Mouse (Mus musculus) embryonic stem cell, embryonic (primary cell): ENCODE results near the gene Cblb.

Experiments
- CTCF ChIA-PET, 4 experiments: fragments of 300-600 bp in 2 of 4; fragments of 350-600 bp in 2 of 4; sonication (Branson Sonifier 250); formaldehyde crosslinking; loops; one replicate each; lab custom pipeline; 2022; ENCODE audit warnings: inconsistent platforms in 2 of 4; lab: Charles Lee
- POLR2A ChIA-PET, 4 experiments: fragments of 300-600 bp in 2 of 4; fragments of 350-600 bp in 2 of 4; sonication (Branson Sonifier 250); formaldehyde crosslinking; loops; one replicate each; lab custom pipeline; 2022; ENCODE audit warnings: antibody characterized with exemption in 4 of 4, inconsistent platforms in 1 of 4; lab: Charles Lee

Cblb gene

DNA sequence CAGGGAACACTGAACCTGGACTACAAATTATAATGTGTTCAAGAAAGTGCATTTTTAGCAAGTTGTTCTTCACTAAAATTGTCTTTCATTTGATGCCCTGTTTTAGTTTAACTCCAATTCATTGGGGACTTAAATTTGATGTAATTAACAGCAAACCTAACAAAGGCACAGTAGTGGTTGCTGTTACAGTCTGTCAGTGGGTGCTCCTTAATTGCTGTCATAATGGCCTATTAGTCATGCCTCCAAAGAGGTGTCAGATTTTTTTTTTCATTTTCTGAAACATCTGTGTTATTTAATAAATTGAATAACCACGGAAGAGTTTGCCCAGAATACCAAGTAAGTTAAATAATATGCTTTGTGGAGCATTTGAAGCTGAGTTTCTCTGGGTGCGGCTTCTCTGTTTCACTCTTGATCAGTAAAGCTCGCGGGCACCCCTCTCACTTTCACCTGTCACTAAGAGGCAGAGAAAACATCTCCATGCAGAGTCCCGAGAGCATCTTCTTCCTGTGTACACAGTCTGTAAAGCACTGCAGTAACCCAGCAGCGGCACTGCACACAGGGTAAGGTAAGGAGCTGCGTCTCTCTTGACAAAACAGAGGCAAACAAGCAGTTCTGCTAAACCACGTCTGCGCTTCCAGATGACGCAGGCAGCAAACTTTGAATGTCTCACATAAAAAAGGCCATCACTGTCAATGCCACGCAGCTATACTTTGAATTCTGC is 116.1 kb downstream of the Cblb start:
- ChIA-PET POLR2A (interaction anchor here in 1 of 4 experiments (0.6 kb wide), 1 partner anchor 27 kb away, joined by 3 read pairs; no protein-coding TSS in a partner anchor), CTCF (no interaction called here)

DNA sequence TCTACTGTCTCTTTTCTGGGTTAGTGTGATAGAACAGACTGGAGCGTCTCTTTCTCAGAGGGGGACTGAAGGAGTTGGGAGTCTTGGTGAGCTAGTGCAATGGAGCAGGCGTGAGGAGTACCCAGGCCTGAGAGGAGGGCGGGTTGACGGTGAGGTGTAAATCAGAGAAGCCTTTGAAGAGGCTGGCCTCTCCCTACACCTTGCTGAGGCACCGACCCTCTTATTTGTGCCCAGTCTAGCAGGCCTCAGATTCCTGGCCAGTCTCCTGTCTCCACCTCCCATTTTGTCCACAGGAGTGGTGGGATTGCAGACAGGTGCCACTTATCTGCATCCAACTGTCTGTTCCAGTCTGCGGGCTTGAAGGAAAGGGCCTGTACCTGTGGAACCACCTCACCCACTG is 117.0 kb downstream of the Cblb start:
- ChIA-PET CTCF (no interaction called here), POLR2A (no interaction called here)

DNA sequence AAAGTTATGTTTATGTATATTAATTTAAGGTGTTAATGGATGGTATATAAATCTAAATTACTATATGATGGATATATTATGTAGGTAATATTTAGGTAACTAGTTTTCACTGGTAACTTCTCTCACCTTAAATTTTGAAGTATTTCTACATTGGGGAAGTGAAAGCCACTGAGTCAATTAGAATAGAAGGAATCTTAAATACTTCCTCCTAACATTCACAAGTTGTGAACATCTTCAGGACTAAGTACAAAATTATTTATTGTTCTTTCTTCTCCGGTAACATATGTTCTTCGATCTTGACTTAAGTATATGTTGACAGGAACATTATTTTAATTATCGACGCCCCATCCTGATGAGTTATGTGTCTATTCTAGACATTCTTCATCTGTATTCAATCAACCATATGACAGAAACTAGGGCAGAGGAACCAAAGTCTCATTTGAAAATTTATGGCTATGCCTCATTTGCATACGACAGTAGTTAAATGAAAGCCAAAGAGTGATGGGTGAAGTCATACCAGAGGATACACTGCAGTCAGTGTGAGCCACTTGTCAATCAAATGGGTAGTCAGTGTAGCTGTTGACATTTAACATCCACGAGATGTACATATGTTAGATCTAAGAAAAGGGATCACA is 118.2 kb downstream of the Cblb start:
- ChIA-PET POLR2A (no interaction called here), CTCF (no interaction called here)

DNA sequence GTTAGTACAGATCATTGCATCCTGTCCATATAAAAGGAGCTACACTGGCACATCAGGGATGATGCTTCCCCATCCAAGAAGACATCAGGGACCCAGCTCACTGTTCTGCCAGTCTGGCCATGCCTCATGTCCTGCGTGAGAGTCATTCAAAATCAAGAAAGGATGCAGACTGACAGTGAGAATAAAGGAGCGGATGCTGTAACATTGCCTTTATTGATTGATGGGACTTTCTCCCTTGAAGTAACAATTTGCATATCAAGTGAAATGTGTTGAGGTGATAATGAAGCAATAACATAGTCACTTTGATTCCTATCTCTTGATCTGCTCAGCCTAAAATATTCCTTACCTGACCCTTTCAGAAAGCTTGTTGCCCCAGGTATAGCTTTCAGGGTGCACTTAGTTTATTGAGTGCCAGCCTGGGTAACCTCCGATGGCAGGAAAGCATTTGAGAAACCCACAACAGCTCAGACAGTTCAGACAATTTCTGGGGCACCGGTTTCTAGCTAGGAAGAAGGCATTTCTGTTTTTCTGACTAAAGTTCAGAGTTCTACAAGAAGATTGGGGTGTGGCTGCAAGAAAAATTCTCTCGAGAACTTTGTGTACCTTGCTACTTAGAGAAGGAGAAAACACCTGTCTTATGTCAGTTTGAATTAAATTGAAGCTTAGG is 124.1 kb downstream of the Cblb start:
- POLR2A ChIA-PET = no interaction called here
- CTCF ChIA-PET = interaction anchor here in 1 of 4 experiments (0.6 kb wide), 1 partner anchor 1763 kb away, joined by 3 read pairs; no protein-coding TSS in a partner anchor

DNA sequence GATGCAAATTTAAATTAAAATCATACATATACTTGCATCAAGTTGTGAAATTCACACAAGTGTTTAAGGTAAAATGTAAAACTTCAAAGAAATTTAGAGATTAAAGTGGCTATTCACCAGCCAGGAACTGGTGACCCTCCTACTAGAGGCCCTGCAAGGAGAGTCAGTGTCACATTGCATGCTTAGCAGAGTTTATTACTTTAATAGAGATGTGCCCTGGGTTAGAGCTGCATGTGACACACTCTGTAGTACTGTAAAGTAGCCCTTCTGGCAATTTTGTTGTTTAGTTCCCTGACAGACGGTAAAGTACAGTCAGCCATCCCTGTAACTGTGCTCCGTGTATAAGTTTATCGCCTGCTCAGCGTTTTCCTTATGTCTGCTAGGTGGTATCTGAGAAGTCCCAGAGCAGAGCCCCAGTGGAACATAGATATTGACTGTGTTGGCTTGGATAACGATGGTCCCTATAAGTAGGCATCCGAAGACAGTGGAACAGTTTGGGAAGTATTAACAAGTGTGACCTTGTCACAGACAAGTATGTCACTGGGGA is 129.0 kb downstream of the Cblb start:
- CTCF ChIA-PET = no interaction called here
- POLR2A ChIA-PET = no interaction called here

DNA sequence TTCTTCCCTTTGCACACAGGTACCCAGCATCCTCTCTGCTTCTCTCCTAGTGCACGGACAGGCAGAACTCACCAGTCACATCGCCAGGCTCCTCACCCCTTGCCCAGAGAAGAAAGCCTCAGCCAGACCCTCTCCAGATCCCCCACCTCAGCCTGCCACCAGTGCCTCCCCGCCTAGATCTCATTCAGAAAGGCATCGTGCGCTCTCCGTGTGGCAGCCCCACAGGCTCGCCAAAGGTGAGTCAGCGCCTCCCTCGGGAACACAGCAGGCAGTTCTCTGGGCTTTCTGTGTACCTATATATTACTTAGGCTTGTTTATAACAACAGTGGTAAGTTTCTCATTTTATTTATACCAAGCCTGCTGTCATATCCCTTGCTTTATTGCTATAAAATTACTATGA is 133.2 kb downstream of the Cblb start:
- CTCF ChIA-PET = no interaction called here
- POLR2A ChIA-PET = no interaction called here

DNA sequence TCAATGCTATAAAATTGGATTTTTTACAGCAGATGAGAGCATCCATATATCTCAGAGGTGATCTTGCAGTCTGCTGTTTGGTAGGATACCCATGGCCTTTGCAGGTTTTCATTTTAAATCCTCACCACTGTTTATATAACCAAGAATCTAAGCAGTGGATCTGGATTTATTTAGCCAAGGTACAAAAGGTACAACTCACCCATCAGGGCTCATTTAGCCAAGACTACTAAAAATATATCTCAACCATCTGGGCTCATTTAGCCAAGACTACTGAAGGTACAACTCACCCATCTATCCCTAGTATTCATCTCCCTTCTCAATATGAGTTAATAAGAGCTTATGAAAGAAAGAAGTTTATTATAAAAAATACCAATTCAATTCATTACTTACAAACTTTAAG is 142.2 kb downstream of the Cblb start:
- ChIA-PET POLR2A (interaction anchor here in 1 of 4 experiments (0.5 kb wide), 1 partner anchor 1610 kb away, joined by 3 read pairs; no protein-coding TSS in a partner anchor), CTCF (no interaction called here)

DNA sequence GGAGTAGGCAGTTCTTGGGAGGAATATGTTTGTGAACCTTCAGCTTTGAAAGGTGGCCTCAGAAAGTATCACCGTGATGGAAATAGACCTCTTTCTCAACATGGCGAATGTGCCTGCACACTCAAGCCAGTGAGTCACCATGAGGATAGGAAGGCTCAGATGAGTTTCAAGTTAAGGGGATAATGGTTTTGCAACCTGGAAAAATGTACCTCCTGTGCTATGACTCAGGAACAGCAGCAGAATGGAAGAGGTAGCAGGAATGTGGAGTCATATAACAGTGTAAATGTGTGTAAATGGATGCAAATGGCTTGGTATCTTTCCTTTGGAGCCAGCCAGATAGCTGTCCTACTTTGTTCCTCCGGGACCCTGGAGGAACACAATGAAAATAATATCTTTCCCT is 148.8 kb downstream of the Cblb start:
- CTCF ChIA-PET = no interaction called here
- POLR2A ChIA-PET = no interaction called here

DNA sequence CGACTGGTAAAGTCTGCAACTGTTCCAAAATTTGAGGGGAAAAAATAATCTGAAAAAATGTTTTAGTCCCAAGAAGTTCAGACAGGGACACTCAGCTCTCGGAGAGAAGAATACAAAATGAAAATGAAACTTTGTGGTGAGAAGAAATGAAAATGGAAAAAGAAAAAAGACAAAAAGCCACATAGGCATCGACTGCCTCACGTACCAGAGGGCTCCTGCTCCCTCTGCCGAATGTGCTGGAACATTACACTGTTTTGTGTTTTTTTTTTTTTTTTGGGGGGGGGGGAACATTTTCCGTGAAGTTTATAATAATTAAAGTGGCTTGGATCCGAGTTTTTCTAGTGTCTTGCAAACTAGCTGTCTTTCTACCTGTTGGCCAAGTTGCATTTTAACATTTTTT is 151.0 kb downstream of the Cblb start:
- ChIA-PET CTCF (no interaction called here), POLR2A (interaction anchor here in 2 of 4 experiments (0.6 to 0.7 kb wide), 3 partner anchors 10 to 141 kb away, joined by 3 read pairs; no protein-coding TSS in a partner anchor)

DNA sequence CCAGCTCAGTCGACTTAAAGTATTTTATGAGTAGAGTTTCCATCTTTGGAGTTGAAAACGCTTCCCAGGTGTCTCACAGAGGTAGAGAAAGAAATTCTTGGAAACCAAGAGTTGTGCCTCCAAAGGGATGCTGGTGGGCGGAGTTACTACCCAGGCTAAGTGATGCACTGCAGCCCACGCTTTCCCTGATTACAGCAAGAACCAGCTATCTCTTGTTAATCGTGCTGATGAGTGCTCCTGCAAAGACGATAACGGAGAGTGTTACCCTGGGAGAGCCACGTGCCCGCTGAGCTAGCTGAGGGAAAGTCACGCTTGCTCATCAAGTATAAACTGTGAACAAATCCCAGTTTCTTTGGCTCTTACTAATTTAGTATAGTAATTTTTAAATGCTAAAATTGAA is 153.3 kb downstream of the Cblb start:
- CTCF ChIA-PET = no interaction called here
- POLR2A ChIA-PET = no interaction called here

DNA sequence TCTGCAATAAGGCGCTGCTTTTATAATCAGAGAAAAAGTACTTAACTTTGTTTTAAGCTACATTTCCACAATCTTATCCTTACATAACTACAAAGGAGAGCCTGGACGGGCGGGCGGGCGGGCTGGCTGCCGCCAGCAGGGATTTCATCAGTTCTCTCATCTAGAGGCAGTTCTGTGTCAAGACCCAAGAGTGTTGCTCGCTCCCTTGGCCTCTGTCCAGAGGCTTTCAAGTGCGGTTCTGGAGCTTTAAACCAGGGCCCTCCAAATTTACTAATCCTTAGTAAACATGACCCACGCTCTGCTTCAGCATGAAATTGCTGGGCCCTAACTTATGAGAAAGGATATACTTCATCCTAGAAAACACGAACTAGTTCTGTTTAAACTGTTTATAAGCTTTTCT is 155.7 kb downstream of the Cblb start:
- POLR2A ChIA-PET = interaction anchor here in 1 of 4 experiments (0.8 kb wide), 1 partner anchor 98 kb away, joined by 3 read pairs; no protein-coding TSS in a partner anchor
- CTCF ChIA-PET = no interaction called here

DNA sequence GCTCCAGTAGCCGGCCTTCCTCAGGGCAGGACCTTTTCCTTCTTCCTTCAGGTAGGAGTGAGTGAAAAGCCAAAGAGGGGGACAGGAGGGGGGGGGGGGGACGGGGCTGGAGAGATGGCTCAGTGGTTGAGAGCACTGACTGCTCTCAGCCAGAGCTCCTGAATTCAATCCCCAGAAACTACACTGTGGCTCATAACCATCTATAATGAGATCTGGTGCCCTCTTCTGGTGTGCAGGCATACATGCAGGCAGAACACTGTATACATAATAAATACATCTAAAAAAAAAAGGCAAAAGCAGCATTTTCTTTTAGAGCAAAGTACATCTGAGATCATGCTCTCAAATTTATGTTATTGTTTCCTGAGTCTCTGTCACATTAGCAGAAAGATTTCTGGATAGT is 158.1 kb downstream of the Cblb start:
- ChIA-PET CTCF (interaction anchor here in 2 of 4 experiments (0.6 to 0.7 kb wide), 2 partner anchors 9 to 256 kb away, joined by 3 to 5 read pairs; no protein-coding TSS in a partner anchor), POLR2A (no interaction called here)

DNA sequence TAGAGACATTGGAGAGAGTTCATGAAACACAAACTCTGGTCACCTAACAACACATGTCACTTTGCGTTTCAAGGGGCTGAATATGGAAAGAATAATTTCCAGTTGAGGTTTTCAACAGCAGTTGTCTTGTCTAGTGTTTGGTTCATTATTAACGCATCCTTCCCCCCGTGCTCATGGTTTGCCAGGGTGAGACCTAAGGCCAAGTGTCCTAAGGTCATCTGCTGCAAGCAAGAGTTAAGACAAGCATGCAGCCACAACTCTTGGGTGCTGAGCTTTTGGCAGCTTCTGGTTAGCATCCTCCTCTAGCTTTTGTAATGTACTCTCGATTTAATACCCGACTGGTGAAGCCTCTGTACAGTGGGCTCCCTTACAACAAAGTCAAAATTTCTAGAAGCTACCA is 159.7 kb downstream of the Cblb start:
- ChIA-PET CTCF (no interaction called here), POLR2A (no interaction called here)

DNA sequence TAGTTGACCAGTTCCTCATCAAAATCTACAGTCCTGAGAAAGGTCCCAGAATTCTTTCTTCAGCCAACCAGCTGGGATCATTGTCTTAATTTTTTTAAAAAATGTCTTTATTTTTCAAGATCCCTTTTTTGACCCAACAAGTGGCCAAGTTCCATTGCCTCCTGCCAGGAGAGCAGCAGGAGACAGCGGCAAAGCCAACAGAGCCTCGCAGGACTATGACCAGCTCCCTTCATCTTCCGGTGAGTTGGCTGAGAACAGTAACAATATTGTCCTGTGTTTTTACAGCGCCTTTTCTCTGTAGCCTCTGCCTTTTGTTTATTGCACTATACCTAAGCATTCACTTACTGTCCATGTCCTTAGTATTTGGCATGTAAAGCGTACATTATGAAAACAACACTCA is 163.0 kb downstream of the Cblb start:
- ChIA-PET POLR2A (no interaction called here), CTCF (no interaction called here)

DNA sequence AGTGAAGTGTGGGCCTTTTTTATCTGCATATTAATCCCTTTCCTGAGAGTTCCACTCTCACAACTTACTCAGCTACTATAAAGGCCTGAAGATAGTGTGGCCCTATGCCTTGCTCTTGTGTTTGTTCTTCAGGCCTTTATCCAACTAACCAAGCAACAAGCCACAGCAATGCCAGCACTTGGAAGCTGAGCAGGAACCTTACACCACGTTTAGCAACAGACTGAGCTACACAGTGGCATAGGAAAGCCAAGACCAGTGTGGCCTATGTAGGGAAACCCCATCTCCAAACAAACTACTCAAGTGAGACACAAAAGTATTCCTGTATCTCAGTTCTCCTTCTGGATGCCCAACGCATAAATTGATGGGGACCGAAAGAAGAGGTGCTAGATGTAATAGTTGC is 163.8 kb downstream of the Cblb start:
- ChIA-PET POLR2A (no interaction called here), CTCF (no interaction called here)

DNA sequence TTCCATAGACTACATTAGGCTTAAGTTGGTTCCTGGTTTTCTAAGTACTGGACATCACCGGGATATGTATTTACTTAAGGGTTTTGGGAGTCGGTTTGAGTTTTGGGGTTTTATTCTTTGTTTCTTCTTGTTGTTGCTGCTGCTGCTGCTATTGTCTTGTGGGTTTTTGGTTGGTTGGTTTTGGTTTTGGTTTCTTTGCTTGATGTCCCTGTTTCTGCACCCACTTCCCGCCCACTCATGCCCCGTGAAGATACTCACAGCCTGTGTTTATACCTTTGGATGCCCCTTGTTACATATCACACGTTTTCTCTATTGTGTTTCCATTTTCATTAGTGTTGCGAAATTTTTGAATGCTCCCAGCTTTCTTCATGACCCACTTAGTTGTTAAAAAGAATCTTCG is 169.1 kb downstream of the Cblb start:
- POLR2A ChIA-PET = no interaction called here
- CTCF ChIA-PET = no interaction called here

DNA sequence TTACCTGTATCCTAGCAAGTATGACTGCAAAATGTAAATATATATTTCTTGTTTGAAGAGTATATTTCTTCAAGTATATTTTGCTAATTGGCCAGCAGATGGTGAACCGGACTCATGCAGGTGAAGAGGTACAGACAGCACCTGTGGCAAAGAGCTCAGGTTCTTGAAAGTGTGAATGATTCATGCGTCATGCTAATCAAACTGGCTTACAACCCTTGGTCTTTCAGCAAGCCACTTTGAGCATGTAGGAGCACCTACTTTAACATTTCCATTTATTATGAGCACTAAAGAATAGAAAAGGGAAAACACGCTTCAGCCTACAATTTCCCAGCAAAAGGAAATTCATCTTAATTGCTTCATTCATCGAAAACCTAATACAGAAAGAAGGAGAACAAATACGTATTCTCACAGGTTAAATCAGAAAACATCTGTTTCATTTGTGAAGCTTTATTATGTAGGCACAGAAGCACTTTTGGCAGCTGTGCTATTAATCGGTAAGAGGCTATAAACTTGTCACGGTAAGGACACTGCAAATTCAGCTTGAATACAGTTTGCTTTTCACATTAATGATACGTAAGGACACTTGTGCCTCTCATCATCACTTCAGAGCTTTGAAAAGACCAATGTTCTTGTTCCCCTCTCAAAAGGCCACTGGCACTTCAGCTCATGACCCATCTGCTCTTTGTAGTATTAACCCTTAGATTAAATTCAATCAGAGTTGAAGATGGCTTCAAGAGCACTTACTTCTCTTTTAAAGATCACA is 180.0 kb downstream of the Cblb start:
- POLR2A ChIA-PET = no interaction called here

DNA sequence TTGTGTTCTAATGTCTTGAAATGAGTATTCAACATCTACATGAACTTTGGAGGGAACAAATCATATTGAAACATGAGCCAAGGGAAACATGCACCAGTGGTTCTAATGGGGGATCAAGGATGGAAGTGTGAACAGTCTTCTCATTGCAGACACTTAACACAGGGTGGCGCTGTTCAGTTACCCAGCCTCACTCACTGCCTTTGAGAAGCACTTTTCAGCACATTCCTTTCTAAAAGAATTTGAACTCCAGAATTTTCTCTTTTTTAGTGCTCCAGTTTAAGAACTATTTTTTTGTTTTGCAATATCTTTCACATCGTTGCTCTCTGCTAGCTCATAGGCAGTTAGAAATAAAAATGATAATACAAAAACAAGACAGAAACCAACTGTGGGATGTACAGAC is 188.0 kb downstream of the Cblb start:
- CTCF ChIA-PET = no interaction called here
- POLR2A ChIA-PET = interaction anchor here in 1 of 4 experiments (0.6 kb wide), 1 partner anchor 43 kb away, joined by 6 read pairs; no protein-coding TSS in a partner anchor

More for the DNA sequence above, 180.0 kb downstream of the Cblb start:
- CTCF ChIA-PET = no interaction called here

DNA sequence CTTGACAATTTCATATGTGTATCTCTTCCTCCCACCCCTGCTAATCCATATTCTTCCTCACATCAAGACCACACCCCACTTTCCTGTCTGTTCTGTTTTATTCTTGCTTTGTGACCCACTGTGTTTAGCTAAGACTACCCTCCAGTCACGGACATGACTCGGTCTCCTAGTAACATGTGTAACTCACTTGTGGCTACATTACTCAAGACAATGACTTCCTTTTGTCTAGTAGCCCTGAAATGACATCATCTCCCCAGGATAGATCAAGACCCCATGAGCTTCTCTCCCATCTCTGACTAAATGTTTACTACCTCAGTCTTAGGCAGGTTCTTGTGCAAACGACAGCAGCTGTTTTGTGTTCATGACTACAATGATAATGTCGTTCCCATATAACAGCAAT is 191.9 kb downstream of the Cblb start:
- ChIA-PET POLR2A (no interaction called here), CTCF (no interaction called here)
